Mouse (Mus musculus) left cerebral cortex, adult 18-20 months (tissue): ENCODE measurements at regions not wholly inside any gene's neighbourhood (a gene's known extent, or its start where the extent isn't known, plus 50 kb on each side); places are given as distances from the start of the nearest gene placed in this dataset.
A peak's percentile ranks its signal among the peaks of the same experiment; 100 is the strongest.

Experiments
- DNase-seq, 2 experiments: peaks; one replicate each; pipeline ENCODE4 v3.0.0; 2021 to 2022; ENCODE audit warnings: low spot score in 2 of 2, mixed read lengths in 1 of 2

DNA sequence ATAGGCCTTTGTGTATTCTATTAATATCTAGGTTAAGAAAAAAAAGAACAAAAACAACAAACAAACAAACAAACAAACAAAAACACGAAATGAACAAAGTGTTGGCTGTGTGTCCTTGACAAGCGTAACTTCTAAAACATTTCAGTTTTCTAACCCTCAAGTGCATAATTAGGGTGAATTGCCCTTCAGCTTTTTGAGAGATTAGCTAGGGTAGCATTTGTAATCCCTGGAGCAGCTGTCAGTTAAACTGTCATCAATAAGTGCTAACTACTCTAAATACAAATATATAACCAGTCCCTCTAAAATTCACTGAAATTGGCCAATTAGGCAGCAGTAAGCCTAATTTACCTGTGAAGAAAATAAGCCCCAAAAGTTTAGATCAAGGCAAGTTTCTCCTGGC lies 467.6 kb downstream of the Gabrg2 start:
- no peak for DNase-seq

DNA sequence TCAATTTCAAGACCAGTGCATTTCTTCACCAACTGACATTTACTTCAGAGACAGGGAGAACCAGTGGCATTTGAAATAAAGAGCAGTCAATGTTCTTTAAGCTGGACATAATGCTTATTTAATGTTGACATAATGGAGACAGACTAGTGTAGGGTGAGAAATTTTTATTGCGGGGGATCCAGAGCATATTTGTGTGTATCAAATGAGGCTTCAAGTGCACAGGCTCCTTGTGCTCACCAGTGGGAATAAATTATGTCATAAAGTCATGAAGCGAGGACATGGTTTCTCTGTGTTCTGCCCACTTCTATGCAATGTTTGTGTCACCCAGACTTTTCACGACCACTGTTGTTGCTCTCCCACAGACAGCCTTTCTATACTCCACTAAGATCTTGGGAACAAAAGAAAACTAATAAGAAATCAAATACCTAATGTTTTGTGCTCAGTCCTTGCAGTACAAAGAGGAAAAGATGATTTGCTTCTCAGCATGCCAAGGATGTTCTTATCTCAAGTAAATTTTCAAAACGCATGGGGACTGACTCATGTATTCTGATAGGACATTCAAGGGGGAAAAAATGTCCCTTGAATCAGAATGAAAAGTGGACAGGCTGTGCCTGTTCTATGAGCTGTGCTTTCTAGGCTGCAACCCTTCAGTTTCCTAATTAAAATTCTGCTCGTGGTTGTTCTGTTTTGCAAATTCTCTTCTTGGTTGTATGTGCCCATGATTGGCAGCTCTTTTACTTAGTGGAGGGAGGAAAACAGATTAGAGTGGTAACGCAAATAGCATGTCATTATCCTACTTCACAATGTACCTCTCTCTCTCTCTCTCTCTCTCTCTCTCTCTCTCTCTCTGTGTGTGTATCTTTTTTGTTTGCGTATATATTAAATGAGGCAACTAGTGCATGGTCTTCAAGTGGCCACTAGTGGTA lies 468.4 kb downstream of the Gabrg2 start:
- DNase-seq, result no peak

DNA sequence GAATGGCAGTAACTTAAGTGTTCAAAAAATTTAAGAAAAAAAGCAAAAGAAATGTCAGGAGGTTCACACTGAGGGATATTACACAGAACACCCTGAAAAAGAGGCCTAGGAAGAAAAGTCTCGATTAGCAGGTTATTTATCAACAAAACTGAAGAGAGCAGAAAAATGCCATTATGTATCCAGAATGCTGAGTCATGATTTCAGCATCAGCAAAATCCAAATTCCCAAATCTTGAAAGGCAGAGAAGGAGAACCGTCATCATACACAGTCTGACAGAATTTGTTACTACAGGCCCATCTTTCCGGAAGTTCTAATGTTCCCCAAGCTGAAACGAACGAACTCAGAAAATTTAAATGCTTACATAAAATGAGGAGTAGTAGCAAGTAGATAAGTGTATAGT lies 475.7 kb downstream of the Gabrg2 start:
- no peak for DNase-seq

DNA sequence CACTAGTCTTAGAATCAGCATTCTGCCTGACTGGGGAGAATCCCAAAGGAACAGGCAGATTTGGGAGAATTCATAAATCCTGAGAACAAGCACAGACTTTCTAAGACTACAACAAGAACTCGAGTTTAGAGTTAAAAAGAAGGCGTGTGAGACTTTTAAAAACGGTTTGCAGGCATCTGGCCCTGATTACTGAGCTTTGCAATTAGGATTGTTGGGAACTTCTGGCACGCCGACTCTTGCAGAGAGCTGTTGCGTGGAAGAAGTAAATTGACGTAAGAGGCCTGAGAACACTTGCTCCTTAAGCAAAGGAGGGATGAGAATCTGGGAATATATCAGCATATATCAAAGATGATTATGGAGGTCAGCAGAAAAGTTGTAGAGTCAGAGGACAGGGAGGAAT lies 507.4 kb downstream of the Gabrg2 start:
- DNase-seq, result peak; percentile 17 to 52

DNA sequence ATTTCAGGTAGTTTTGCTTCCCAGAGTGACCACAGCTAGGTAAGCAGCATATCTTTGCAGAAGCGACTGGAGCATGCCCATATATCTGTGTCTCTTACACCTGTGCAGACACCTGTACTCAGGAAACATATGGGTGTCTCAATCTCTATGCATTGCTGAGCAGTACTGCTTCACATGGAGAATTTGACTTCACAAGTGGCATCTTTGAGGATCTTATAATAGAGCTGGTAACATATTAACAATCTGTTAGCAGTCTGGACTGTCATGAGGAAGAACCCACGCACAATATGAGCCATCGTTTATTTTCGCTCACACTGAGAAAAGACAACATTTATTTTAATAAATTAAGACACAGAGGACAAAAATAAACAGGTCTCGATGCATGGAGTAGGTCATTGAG lies 508.7 kb downstream of the Gabrg2 start:
- peak; percentile 17 to 28 for DNase-seq

DNA sequence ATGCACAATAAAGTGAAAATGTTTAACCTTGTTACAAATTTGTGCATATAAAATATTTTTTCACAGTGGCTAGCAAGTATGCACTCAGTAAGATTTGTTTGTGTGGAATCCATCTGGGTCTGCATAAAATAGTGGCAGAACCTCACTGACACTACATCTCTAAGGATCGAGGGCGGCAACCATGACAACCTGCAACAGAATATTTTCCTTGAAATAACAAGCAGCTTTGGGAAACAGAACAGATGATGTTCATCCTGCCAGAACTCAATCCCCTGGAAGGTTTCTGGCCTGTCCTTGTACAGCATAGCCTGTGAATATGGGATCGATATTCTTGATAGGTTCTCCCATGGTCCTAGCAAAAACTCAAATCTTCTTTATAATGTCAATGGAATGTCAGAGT lies 509.4 kb downstream of the Gabrg2 start:
- peak; percentile 12 to 50 for DNase-seq

DNA sequence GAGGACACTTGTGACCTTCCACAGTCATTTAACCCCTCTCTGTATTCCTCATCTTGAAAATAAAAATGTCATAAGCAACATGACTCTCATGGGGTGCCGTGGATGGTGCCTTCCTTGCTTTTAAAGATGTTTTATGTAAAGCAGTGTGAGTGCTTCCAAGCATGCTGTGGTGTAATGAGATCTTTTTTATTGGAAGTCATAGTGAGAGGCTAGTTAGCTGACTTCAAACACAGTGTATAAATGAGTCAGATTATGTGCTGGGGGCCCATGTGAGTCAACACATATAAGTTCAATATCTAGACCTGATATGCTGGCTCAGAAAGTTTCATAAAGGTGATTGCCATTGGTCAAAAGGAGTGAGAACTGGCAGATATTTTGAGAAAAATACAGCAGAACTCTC lies 516.8 kb downstream of the Gabrg2 start:
- no peak for DNase-seq

DNA sequence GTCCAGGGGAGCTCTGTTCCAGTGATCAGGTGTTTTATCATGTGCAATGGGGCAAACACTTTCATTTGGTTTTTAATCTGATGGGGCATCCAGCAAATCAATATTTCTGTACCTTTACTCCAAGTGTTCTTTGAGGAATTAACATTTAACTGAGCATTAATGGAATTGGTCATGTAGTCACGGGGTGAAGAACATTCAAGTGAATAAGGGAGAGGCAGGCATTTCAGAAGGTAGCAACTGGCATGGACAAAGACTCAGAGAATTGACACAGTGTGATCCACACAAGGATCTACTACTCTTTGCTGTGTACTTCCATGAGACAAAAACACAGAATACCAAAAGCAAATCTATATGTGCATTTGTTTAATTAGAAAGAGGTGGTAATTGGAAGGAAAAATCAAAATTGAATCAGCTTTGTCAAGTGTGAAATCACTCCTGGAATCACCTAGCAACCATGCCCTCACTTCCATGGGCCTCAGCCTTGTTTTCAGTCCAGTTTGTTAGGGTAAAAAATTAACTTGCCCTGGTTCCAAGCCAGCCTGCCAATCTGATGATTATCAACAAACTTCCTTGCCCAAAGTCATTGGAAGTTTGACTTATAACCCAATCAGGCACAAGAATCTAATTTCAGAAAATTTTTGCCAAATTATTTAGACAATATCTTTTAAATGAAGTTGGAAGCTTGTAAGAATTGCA lies 529.6 kb downstream of the Gabrg2 start:
- no peak for DNase-seq

DNA sequence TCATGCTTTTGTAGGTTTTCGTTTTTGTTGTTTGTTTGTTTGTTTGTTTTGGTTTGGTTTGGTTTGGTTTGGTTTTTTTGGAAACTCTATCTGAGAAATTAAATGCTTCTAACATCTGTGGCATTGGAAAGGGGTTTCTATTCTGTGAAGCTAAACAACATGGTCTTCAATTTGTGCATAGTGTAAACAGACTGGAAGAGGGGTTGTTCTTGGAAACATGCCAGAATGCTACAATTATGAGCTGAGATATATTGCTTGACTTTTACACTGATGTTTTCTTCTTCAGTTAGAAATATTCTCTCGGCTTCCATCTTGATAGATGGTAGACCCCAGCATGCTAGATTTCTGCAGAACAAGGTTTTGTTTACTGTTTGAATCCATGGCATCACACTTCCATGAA lies 533.3 kb downstream of the Gabrg2 start:
- no peak for DNase-seq

DNA sequence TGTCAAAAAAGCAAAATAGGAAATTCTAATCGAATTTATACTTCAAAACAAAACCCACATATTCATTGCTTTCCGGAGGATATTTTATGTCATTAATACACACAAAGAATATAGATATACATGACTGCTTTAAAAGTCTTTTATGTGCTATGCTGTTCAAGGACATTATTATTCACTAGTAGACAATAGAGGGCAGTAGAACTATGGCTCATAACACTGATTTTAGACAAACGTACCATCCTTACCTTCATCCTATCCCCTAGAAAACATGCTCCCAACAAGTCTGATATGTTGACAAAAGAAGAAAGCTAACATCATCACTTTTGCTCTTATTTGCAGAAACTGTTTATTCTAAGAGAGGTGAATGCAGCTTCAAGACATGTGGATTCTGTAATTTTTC lies 566.8 kb downstream of the Gabrg2 start:
- DNase-seq, result no peak

DNA sequence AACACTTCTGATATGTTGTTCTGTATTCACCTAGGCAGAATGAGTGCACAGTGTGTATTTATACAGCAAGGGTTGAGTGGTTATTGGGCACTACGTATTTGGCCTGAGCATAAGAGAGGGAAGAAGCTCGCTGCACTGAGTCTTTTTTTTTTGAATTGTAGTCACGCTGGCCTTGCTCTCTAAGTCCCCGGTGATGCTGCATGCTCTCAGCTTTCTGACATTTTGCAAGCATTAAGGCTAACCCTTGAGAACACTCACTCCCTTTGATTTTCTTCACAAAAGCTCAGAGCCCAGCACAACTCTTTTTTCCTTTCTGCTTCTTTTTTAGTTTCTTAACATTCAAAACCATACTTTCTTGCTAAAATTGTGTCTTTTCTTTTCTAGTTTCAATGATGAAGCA lies 575.1 kb downstream of the Gabrg2 start:
- DNase-seq, result no peak
